Mouse (Mus musculus) A20 (cell line): ENCODE data around the gene Dpep2nb.
A peak's percentile ranks its signal among the peaks of the same experiment; 100 is the strongest.

Experiments used
- DNase-seq: peaks from one replicate; pipeline ENCODE4 v3.0.0-alpha.2; 2011; ENCODE audit warnings: low read depth, low spot score

Dpep2nb gene

DNA sequence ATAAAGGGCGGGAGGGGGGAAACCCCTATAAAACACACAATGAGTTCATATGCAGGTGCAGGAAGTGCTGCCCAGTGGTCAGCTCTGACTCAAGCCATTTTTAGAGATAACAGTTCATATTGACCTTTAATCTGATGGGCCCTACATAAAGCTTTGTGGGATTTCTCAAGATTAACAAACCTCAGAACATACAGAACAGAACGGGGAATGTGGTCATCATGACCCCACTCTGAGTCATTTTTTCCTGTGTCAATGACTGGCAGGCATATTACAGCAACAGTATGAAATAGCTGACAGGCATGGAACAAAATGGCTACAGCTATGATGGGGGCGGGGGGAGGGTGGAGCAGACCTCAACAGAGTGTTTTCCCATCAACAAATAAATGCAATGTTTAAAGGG, 1.4 kb upstream of the Dpep2nb start:
- DNase-seq, result peak; percentile 39

DNA sequence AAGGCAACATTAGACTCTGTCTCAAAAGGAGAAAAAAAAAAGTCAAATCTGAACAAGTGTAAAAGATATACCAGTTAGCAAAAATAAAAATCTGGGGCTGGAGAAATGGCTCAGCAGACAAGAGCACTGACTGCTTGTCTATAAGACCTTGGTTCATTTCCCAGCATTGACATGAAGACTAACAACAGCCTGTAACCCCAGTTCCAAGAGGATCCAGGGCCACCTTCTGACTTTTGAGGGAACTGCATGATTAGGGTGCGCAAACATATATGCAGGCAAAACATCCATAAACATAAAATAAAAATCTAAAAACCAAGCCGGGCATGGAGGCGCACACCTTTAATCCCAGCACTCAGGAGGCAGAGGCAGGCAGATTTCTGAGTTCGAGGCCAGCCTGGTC, 638 bp upstream of the Dpep2nb start:
- peak; percentile 50 for DNase-seq

DNA sequence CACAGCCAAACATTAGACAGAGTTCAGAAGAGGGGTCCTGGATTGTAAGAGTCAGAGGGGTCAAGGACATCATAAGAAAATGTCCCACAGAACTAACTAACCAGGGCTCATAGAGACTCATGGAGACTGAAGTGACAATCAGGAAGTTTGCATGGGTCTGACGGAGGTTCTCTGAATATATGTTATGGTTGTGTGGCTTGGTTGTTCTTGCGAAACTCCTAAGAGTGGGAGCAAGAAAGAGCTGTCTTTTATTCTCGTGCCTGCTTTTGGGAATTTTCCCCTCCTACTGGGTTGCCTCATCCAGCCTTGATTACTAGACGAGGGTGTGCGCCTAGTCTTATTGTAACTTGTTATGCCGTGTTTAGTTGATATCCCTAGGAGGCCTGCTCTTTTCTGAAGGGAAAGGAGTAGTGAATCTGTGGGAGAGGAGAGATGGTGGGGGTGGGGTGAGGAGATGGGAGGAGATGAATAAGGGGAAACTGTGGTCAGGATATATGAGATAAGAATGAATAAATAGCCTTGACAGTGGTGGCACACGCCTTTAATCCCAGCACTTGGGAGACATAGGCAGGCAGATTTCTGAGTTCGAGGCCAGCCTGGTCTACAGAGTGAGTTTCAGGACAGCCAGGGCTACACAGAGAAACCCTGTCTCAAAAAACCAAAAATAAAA, 1.1 kb downstream of the Dpep2nb start:
- DNase-seq, result no peak

DNA sequence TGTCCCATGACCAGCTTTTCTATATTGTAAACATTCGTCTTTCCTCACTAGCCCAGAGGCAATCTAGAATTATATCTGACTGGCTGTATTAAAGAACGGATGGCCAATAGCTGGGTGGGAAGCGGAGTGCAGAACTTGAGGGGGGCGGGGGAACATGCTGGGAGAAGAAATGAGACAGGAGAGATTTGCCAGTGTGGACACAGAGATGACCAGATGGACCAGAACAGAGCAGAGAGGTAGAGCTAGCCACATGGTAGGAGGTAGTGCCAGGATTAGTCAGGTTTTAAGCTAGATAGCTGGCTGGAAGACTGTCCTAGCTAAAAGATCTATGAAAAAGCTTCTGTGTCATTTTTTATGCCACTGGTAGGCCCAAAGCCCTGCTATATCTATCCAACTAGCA, 3.9 kb downstream of the Dpep2nb start:
- no peak for DNase-seq

DNA sequence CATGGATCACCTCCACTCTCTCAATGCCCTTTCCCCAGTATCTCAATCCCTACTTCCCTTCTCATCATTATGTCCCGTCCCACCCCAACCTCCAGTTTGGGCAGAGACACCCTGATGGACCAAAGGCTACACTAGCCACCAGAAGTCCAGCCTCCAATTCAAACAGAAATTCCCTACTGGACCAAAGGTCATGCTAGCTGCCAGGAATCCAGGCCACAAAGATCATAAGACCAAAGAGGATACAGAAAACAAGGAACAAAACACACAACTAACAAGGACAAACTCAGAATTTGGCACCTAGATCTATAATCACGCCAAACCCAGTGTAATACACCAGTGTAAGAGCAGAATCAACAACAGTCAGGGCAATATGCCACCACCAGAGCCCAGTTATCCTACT, 6.8 kb downstream of the Dpep2nb start:
- no peak for DNase-seq

DNA sequence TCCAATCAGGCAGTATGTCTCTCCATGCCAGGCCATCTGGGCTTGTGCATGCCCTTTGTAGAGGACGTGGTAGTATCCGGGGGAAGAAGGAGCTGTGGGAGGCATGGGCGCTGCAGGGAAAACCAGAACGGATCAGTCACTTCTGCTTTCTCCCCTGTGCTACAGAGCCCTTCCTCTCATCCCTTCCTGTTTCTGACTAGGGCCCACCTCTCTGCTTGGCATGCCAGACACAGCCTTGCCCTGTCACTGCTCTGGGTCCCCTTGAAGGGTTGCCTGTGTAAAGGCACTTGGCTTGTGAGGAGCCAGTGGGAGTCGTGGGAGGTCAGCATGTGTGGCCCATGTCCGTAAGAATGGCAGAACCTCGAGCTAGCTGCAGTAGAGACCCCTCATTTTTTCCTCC, 9.4 kb downstream of the Dpep2nb start:
- no peak for DNase-seq

DNA sequence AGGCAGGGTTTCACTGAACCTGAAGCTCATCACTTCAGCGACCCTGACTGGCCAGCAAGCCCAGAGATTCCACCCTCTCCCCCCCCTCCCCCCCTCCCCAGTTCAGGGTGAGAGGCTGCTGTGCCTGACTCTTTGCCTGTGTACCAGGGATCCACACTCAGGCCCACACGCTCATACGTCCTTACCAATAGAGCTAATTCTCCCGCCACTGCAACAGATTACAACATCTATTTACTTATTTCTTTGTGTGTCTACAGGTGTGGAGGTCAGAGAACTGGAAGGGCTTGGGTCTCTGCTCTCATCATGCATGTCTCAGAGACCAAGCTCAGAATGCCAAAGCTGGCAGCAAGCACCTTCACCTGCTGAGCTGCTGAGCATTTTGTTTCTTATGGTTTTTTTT, 12.5 kb downstream of the Dpep2nb start:
- DNase-seq, result peak; percentile 78

DNA sequence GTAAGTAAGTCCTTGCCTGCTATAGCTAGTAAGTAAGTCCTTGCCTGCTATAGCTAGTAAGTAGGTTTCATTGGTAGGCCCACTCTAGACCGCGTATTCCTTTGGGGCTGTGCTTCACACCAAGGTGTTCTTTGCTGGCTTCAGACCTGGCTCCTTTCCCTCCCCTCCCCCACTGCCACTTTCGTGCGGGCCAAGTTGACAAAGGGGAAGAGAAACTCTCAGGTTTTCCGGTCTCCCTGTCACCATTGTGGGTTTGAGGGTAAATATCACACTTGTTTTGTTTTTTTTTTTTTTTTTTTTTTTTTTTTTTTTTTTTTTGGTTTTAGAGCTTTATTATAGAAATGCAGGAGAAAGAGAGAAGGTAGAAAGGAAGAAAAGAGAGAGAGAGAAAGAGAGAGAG, 13.3 kb downstream of the Dpep2nb start:
- peak; percentile 93 for DNase-seq

DNA sequence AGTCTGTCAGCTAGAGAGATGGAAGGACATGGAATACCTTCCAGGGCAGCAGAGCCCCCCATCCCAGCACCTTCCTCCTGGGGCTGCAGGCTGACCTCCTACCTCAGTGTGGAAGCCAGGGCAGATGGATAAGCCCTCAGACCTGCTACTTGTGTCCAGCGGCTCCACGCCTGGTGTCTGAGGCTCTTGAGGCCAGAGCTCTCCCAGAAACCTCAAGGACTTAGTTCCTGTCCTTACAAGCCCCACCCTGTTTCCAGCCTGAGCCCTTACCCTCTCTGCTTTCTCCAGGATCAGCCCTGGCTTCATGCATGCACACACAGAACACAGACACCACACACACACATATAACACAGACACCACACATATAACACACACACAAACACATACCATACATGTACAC, 14.2 kb downstream of the Dpep2nb start:
- no peak for DNase-seq

DNA sequence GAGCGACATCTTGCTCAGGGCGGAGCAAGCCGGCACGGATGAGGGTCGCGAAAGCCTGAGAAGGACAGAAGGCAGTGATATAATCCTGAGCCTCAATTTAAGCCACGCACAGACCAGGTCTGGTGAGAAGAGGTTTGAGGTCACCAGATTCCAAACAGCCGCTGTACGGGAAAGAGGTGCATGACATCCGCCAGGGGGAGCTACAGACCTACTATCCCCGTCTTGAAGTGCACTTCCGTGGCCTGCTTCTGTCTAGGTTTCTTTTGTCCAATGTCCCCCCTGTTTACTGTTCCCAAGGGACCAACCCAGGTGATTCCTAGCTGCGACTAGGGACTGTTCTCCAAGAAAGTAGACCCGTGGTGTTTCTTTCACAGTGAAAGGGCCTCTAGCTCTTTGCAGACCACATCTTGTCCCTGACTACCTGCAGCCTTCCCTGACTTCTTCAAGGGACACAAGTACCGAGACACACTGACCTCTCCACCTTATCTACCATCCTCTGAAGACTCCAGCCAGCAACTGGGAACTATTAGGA, 14.9 kb downstream of the Dpep2nb start, which contains the start of gene Dus2:
TSS of gene Dus2 (plus strand) at position 482 of the 532 bp plus-strand sequence.
- peak; percentile 89 for DNase-seq

DNA sequence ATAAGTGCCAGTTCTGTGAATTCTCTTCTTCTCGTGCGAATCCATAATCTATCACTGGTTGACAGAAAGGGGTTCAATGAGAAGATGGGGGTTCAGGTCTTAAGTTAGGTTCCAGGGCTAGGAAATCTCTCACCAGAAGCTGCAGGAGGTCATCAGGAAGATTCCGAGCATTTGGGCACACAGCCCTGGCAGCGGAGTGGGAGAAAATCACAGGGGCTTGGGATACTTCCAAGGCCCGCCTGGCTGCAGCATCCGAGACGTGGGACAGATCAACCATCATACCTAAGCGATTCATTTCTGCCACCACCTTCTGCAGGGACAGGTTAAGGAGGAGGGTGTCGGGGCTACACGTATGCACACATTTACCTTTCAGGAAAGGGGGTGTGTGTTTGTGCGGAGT, 17.2 kb downstream of the Dpep2nb start:
- no peak for DNase-seq

DNA sequence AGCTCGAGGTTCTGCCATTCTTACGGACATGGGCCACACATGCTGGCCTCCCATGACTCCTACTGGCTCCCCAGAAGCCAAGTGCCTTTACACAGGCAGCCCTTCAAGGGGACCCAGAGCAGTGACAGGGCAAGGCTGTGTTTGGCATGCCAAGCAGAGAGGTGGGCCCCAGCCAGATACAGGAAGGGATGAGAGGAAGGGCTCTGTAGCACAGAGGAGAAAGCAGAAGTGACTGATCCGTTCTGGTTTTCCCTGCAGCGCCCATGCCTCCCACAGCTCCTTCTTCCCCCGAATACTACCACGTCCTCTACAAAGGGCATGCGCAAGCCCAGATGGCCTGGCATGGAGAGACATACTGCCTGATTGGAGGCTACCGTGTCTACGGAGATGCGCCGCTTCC, 22.4 kb downstream of the Dpep2nb start:
- DNase-seq, result peak; percentile 15

DNA sequence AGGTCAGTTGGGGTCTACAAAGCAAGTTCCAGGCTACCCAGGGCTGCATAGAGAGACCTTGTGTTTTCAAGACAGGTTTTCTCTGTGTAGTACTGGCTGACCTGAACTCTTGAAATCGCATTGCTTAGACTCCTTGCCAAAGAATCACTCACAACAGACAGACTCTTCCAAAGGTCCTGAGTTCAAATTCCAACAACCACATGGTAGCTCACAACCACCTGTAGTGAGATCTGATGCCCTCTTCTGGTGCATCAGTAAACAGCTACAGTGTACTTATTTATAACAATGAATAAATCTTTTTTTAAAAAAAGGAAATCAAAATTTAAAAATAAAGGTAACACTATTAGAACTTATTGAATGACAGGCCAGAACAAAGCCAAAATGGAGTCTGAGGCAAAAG, 24.6 kb downstream of the Dpep2nb start:
- DNase-seq, result no peak

DNA sequence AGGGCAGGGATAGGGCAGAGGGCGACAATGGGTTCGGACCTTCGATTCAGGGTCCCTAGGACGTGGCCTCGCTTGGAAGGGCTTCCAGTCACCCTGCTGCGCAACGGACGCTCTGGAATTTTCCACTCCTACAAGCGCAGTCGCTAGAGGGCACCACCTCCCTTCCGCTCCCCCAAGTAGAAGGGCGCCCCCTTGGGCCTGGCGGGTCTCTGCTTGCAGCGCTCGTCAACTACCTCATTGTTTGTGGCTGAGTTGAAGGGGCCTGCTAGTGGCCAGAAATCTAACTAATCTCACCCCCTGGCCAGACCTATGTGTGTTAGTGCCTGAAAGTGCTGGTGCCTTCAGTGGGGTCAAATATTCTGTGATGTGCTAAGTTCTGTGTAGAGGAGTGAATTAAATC, 26.4 kb downstream of the Dpep2nb start, which contains the start of gene Dpep3:
TSS of gene Dpep3 (minus strand) at position 105 of the 400 bp plus-strand sequence.
- peak; percentile 53 for DNase-seq

DNA sequence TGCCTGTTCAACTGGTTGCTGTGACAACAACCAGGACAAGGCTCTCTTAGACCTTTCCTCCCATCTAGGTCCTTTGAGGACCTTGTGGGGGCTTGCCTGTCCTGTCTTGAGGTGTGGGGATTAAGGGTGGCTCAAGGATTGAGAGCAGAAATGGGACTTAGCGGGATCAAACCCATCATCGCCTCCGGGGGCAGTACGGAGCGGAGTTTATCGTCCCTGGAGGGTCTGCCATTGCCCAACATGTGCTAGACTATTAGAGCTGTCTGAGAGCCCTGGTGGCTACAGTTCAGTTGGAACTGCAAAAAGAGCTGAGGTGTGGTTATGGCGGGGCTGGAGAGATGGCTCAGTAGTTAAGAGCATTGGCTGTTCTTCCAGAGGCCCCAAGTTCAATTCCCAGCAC, 30.4 kb downstream of the Dpep2nb start:
- no peak for DNase-seq

DNA sequence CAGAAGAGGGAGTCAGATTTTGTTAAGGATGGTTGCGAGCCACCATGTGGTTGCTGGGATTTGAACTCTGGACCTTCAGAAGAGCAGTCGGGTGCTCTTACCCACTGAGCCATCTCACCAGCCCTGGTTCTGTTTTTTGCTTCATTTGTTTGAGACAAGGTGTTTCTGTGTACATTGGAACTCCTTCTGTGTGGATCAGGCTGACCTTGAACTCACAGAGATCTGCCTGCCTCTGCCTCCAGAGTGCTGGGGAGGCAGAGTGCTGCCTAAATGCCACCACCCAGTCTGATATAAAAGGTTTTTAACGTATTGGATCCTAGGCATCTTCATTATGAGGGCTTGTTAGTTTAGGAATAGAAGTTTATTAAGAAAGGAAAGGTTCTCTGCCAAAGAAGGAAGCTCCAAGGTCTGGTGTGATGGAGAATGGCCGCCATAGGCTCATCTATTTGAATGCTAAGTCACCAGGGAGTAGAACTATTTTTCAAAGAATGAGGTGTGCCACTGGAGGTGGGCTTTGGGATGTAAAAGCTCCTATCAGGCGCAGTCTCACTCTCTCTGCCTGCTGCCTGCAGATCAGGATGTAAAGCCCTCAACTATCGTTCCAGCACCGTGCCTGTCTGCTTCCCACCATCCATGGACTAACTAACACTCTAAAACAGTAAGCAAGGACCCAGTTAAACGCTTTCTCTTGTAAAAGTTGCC, 34.6 kb downstream of the Dpep2nb start:
- no peak for DNase-seq

DNA sequence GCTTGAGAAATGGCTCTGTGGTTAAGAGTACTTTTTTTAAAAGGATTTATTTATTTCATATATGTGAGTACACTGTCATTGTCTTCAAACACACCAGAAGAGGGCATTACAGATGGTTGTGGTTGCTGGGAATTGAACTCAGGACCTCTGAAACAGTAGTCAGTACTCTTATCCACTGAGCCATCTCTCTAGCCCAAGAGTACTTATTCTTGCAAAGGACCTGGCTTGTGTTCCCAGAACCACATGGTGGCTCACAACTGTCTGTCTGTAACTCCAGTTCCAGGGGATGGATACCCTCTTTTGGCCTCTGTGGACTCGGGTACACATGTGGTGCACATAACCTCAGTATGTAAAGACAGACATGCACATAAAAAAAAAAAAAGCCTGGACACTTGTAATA, 36.4 kb downstream of the Dpep2nb start:
- DNase-seq, result no peak

DNA sequence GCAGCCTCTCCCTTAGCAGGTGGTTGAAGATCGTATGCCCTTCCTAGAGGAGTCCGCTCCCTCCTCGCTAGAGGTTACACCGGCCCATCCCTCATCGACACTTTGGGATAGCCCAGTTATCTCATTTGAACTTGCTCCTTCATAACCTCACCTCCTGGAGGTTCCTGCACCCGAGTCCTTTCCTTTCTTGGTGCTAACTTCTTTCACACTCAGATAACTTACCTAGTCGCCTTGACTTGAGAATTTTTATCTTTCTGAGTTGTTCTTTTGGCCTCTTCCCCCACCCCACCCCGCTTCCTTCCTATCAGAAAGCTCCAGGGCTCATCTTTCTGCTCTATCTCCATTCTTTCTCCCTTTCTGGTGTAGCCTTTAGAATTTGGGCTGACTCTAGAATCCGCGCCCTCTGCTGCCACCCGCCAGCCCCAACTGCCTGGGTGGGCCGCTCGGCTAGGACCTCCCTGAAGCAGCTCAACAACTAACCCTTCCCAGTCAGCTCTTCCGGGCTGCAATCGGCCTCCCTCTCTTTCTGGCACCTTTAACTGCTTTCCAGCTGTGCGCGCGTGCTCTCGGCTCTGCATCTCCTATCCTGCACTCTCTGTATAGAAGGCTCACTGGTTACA, 39.0 kb downstream of the Dpep2nb start:
- no peak for DNase-seq

DNA sequence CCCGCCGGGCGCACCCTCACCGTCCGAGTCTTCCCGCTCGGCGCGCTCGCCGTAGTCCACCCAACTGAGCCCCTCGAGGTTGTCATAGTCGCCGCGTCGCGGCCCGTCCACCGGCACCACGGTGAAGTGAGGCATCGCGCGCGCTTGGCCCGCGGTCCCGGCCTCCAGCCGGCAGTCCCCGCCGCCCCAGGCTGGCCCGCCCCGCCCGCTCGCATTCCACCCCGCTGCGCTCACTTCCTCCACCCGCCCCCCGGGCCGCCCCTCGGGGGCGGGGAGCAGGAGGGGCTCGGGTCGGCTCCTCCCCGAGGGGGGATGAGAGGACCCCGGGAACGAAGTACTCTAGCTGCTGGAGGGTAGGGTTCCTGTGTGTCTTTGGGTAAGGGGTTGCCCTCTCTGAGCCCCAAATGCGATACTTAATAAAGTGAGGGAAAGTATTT, 39.9 kb downstream of the Dpep2nb start, which contains the start of gene Slc12a4:
TSS of gene Slc12a4 (minus strand) at position 193 of the 437 bp plus-strand sequence.
- DNase-seq, result peak; percentile 84

DNA sequence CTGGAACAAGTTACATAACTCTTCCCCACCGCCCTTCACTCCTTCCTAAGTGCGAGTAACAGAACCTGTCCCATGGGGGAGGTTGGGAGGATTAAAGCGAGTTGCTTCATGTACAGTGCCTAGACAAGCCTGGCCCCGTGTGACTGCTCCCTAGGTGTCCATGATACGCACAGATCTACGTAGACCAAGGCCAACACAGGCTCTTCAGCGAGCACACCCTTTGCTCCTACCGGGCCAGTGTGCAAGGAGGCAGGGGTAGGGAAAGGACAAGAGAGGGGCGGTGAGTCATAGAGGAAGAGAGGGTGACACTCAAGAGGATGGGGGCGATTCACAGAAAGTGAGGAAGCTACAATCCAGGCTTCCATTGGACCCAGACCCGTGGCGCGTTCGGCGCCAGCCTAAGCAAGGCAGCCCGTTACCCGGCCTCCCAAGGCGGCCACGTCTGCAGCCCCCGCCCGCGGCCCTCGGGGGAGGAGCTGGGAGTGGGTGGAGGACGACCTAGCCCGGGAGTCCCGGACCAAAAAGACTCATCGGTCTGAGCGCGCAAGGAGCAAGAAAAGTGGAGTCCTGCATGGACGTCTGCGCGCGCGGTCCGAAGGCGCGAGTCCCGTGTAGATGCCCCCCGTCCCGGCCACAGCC, 40.4 kb downstream of the Dpep2nb start:
- DNase-seq, result no peak

DNA sequence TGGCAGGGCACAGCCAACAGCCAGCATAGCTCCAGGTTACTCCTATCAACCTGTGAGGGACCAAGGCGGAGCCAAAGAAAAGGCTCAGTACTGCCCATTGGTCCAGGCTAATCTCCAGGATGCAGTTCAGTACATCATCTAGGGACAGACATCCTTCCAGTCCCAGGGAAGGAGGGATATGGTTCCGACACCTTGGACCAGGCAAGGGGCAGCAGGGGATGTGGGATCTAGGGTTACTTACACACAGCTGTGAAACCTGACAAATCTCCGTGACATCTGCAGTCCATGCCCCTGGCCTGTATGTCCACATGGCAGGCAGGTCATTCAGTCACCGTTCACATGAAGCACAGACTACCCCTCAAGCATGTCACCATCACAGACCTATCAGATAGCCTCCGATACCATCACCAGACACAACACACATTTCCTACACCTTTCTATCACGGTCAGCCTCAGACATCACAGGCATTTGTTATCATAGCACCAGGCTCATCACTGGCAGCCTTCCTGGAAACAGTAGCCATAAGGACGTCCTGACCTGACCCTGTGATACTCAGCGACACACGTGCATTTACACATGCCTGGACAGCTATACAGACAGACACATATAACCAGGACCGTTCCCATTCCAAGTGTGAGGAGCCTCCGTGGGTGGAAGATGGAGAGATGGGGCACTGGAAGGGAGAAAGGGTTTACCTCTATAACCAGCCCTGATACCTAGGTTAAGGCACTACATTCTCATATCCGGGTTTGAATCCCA, 41.1 kb downstream of the Dpep2nb start:
- DNase-seq, result no peak
